Mouse (Mus musculus) stomach, embryonic 14.5 days (tissue): Measurements from ENCODE around the gene Cma1. TPM values are rescaled to one million over a fixed set of nuclear protein-coding genes. Genes with fewer than 3 reads are reported as not detected.
"Not testable (repeated sequence)": the region's sequence is repeated elsewhere in the genome, so short reads cannot be mapped to it uniquely, and the experiment has no call there.

Source experiments
- ATAC-seq: fragments of 200-750 bp; cut with Nextera tagmentation; 2 replicates; pipeline ENCODE4 v1.8.0; 2017; ENCODE audit warnings: low read depth, moderate TSS enrichment; ENCODE audit not compliant: insufficient number of reproducible peaks, insufficient read depth, low FRiP score
- H3K27ac ChIP-seq: fragments of 300-500 bp; sonication (generic); 2 replicates; pipeline ENCODE4 v1.5.1; 2014; ENCODE audit warnings: mild to moderate bottlenecking, low read length, moderate library complexity, mixed read lengths
- H3K27me3 ChIP-seq: fragments of 300-500 bp; sonication (generic); 2 replicates; pipeline ENCODE4 v1.6.1; 2014; ENCODE audit warnings: low read length, control low read depth, mixed read lengths; ENCODE audit not compliant: control insufficient read depth, insufficient read depth
- H3K36me3 ChIP-seq: fragments of 300-500 bp; sonication (generic); 2 replicates; pipeline ENCODE4 v1.6.1; 2014; ENCODE audit warnings: mild to moderate bottlenecking, control low read depth, low read length, moderate library complexity, mixed read lengths; ENCODE audit not compliant: control insufficient read depth, insufficient read depth
- H3K4me1 ChIP-seq: fragments of 300-500 bp; sonication (generic); 2 replicates; pipeline ENCODE4 v1.6.1; 2014; ENCODE audit warnings: low read length, control low read depth, mixed read lengths; ENCODE audit not compliant: control insufficient read depth, insufficient read depth
- H3K4me2 ChIP-seq: fragments of 300-500 bp; sonication (generic); replicated peaks from 2 replicates; pipeline ENCODE4 v1.6.1; 2014; ENCODE audit warnings: low read depth, low read length, control low read depth
- H3K4me3 ChIP-seq: fragments of 300-500 bp; sonication (generic); 2 replicates; pipeline ENCODE4 v1.5.1; 2014; ENCODE audit warnings: low read depth, low read length, control low read depth
- H3K9ac ChIP-seq: fragments of 300-500 bp; sonication (generic); replicated peaks from 2 replicates; pipeline ENCODE4 v1.6.1; 2014; ENCODE audit warnings: low read depth, mild to moderate bottlenecking, control low read depth, low read length, moderate library complexity, mixed read lengths
- H3K9me3 ChIP-seq: fragments of 300-500 bp; sonication (generic); 2 replicates; pipeline ENCODE4 v1.6.1; 2016; ENCODE audit warnings: low read depth, low read length, control low read depth; ENCODE audit not compliant: control insufficient read depth
- WGBS: fragments of 180-500 bp; shearing (Covaris S2); extraction: QIAGEN DNeasy Blood & Tissue Kit; methylation state at CpG from one replicate; pipeline ENCODE4 v1.1.7; 2014; 5-methylcytosine and 5-hydroxymethylcytosine counted together
- polyA plus RNA-seq: library from polyadenylated mRNA; unstranded; fragments of >200 nt; fragmentation: Nextera tagmentation; extraction: Ambion mirVana; gene quantifications from 2 replicates; pipeline ENCODE4 v1.2.1, GENCODE M21; 2014

Cma1 gene
- 2.6 and 3.4 TPM in 2 replicates for polyA plus RNA-seq

- no peak for ATAC-seq
- Histone ChIP-seq H3K36me3 (no peaks in the 10 kb centered on the region), H3K9me3 (no peaks in the 10 kb centered on the region), H3K4me2 (no peak within 1 kb of the TSS), H3K27ac (no peak within 1 kb of the TSS), H3K9ac (no peak within 1 kb of the TSS), H3K4me1 (no peaks in the 10 kb centered on the region), H3K27me3 (no peaks in the 10 kb centered on the region), H3K4me3 (no peak within 1 kb of the TSS)
- 81% methylated on average over 4 of the region's 4 CpGs for WGBS
Measured at GRCm38 (mm10) chr14:55944575-55944974, at the start of gene Cma1. Gene Cma1 (minus strand): TSS chr14:55944675.

GRCm38 (mm10) chr14:55987464-55987863 lies 43.0 kb upstream of the Cma1 start:
- H3K9me3 ChIP-seq, H3K4me1 ChIP-seq, H3K27ac ChIP-seq, H3K9ac ChIP-seq, H3K36me3 ChIP-seq, H3K27me3 ChIP-seq, H3K4me3 ChIP-seq, ATAC-seq, H3K4me2 ChIP-seq: not testable (repeated sequence)
- 67% methylated on average over 1 of the region's 3 CpGs for WGBS

- not testable (repeated sequence) for H3K4me3 ChIP-seq, ATAC-seq, H3K9me3 ChIP-seq, H3K36me3 ChIP-seq, H3K27ac ChIP-seq, H3K9ac ChIP-seq, H3K4me2 ChIP-seq, H3K27me3 ChIP-seq, H3K4me1 ChIP-seq
- WGBS: 65% methylated on average over 2 of the region's 2 CpGs
Measured at GRCm38 (mm10) chr14:55963900-55964299, 19.4 kb upstream of the Cma1 start.

DNA sequence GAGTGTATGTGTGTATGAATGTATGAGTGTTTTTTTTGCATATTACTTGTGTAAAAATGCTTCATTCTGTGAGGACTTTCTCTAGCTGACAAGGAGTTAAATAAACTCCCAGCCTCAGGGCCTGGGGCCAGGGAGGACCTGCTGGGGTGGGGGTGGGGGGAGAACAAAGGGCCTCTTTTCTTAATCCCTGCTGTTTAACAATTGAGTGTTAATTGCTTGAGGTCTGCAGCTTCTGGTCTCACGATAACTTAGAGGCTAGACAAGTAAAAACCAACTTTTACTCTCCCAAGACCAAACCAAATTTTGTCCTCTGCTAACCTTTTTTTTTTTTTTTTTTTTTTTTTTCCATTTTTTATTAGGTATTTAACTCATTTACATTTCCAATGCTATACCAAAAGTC lies 18.8 kb upstream of the Cma1 start:
- Histone ChIP-seq H3K4me2 (no peak overlapping the region), H3K27me3 (no peaks in the 10 kb centered on the region), H3K36me3 (no peaks in the 10 kb centered on the region), H3K4me1 (no peaks in the 10 kb centered on the region), H3K9ac (no peak overlapping the region), H3K27ac (no peak overlapping the region), H3K9me3 (no peaks in the 10 kb centered on the region), H3K4me3 (no peak overlapping the region)
- no peak for ATAC-seq
- 31% methylated on average over 1 of the region's 1 CpGs for WGBS

DNA sequence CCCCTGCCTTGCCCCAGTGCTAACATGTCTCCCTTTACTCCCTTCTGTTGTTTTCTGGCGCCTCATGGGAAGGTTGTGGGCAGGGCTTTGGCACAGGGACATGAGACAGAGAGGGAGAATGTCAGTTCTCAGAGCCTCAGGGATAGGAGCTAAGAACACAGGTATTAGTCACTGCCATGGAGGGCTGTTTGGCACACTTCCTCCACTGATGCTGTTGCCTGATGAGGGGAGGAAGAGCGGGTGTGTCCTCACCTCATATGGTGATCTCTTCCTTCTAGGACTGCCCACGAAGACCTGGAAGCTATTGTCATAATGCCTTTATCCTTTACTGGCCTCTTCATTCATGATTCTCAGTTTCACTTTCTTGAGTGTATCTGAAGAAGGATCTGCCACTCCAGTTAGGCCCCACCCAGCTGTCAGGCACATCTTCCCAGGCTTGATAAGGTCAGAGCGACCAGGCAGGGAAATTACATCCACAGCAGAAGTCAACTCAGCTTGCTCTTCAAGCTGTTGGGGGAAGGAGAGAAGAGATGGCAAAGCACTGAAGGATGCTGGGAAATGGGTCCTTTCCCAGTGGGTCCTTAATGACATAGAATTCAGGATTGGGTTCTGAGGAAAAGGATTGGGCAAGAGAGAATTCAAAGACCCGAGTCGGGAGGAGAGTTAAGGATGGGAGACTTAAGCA lies 6.0 kb upstream of the Cma1 start, which contains the start of gene Cma2:
Gene Cma2 (plus strand): TSS at position 635 of the 685 bp plus-strand sequence.
- Histone ChIP-seq H3K9me3 (no peaks in the 10 kb centered on the region), H3K4me2 (no peak within 1 kb of the TSS), H3K36me3 (no peaks in the 10 kb centered on the region), H3K4me1 (no peaks in the 10 kb centered on the region), H3K27ac (no peak within 1 kb of the TSS), H3K27me3 (no peaks in the 10 kb centered on the region), H3K4me3 (no peak within 1 kb of the TSS), H3K9ac (no peak within 1 kb of the TSS)
- no peak for ATAC-seq
- 80% methylated on average over 6 of the region's 6 CpGs for WGBS

GRCm38 (mm10) chr14:55946269-55946969 lies 1.9 kb upstream of the Cma1 start:
- Histone ChIP-seq H3K9me3 (no peaks in the 10 kb centered on the region), H3K9ac (no peak overlapping the region), H3K27me3 (no peaks in the 10 kb centered on the region), H3K4me3 (no peak overlapping the region), H3K4me1 (no peaks in the 10 kb centered on the region), H3K4me2 (no peak overlapping the region), H3K36me3 (no peaks in the 10 kb centered on the region), H3K27ac (no peak overlapping the region)
- 71% methylated on average over 2 of the region's 2 CpGs for WGBS
- ATAC-seq: no peak

- Histone ChIP-seq H3K9ac (no peak overlapping the region), H3K4me2 (no peak overlapping the region), H3K9me3 (no peaks in the 10 kb centered on the region), H3K27ac (no peak overlapping the region), H3K36me3 (no peaks in the 10 kb centered on the region), H3K4me1 (no peaks in the 10 kb centered on the region), H3K27me3 (no peaks in the 10 kb centered on the region), H3K4me3 (no peak overlapping the region)
- 71% methylated on average over 11 of the region's 11 CpGs for WGBS
- no peak for ATAC-seq
Measured at GRCm38 (mm10) chr14:55943601-55944000, 874 bp downstream of the Cma1 start.

DNA sequence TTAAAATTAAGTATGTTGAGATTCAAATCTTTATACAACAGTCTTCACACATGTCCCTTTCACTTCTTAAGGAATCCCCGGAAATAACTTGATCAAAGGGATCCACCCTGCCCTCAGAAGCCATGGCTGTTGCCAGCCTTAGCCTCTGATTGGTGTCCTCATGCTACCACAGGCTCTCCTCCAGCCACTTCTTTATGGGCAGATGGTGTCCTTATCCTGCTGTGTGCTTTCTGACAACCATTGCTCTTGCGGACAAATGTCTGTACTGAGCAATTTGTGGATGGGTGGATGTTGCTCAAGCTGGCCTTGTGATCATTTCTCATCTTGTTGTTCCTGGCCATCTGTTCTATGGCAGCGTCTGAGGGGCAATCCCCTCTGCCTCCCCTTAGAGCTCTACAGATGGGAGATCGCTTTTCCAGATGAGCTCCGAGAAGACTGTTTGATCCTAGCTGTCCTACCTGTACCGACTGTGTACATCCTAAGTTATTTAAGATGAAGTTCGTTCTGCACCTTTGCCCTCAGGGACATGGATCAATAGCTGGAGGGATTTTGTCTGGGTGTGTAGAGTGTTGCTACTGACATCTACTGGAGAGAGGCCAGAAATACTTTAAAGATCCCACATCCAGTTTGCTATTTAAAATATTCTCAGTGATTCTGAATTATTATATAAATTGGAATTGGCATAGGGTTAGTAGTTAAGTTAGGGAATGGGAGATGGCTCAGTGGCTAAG lies 4.2 kb downstream of the Cma1 start:
- no peak for ATAC-seq
- Histone ChIP-seq H3K9me3 (no peaks in the 10 kb centered on the region), H3K4me2 (no peak overlapping the region), H3K4me3 (no peak overlapping the region), H3K27me3 (no peaks in the 10 kb centered on the region), H3K27ac (no peak overlapping the region), H3K4me1 (no peaks in the 10 kb centered on the region), H3K36me3 (no peaks in the 10 kb centered on the region), H3K9ac (no peak overlapping the region)
- WGBS: 21% methylated on average over 7 of the region's 7 CpGs
